Mouse (Mus musculus) forebrain, embryonic 14.5 days (tissue): Measurements from ENCODE around the gene Ppp1r26. TPM values are rescaled to one million over a fixed set of nuclear protein-coding genes. Genes with fewer than 3 reads are reported as not detected.

Source experiments
- ATAC-seq: fragments of 200-750 bp; cut with Nextera tagmentation; 2 replicates; pipeline ENCODE4 v1.8.0; 2017; ENCODE audit warnings: mild to moderate bottlenecking, moderate library complexity
- DNase-seq: peaks from one replicate; pipeline ENCODE4 v3.0.0-alpha.2; 2015; ENCODE audit warnings: low spot score
- H3K27ac ChIP-seq: fragments of 300-500 bp; sonication (generic); 2 replicates; pipeline ENCODE4 v1.5.1; 2014; ENCODE audit warnings: low read depth, mild to moderate bottlenecking, control low read depth, low read length, moderate library complexity
- H3K27me3 ChIP-seq: fragments of 300-500 bp; sonication (generic); replicated peaks from 2 replicates; pipeline ENCODE4 v1.6.1; 2014; ENCODE audit warnings: low read length, control low read depth, mixed read lengths; ENCODE audit not compliant: control insufficient read depth, insufficient read depth
- H3K36me3 ChIP-seq: fragments of 300-500 bp; sonication (generic); 2 replicates; pipeline ENCODE4 v1.6.1; 2014; ENCODE audit warnings: low read length, control low read depth; ENCODE audit not compliant: control insufficient read depth, insufficient read depth
- H3K4me1 ChIP-seq: fragments of 300-500 bp; sonication (generic); 2 replicates; pipeline ENCODE4 v1.6.1; 2014; ENCODE audit warnings: antibody characterized with exemption, low read length, control low read depth; ENCODE audit not compliant: control insufficient read depth, insufficient read depth
- H3K4me2 ChIP-seq: fragments of 300-500 bp; sonication (generic); 2 replicates; pipeline ENCODE4 v1.6.1; 2014; ENCODE audit warnings: mild to moderate bottlenecking, control low read depth, low read length
- H3K4me3 ChIP-seq: fragments of 300-500 bp; sonication (generic); 2 replicates; pipeline ENCODE4 v1.5.1; 2014; ENCODE audit warnings: low read depth, low read length, control low read depth
- H3K9ac ChIP-seq: fragments of 300-500 bp; sonication (generic); 2 replicates; pipeline ENCODE4 v1.6.1; 2014; ENCODE audit warnings: mild to moderate bottlenecking, low read length, control low read depth, moderate library complexity
- H3K9me3 ChIP-seq: fragments of 300-500 bp; sonication (generic); replicated peaks from 2 replicates; pipeline ENCODE4 v1.6.1; 2016; ENCODE audit warnings: low read length, control low read depth, mixed read lengths; ENCODE audit not compliant: control insufficient read depth
- WGBS: fragments of 180-500 bp; shearing (Covaris S2); extraction: QIAGEN DNeasy Blood & Tissue Kit; methylation state at CpG from one replicate; pipeline ENCODE4 v1.1.7; 2014; 5-methylcytosine and 5-hydroxymethylcytosine counted together
- polyA plus RNA-seq: library from polyadenylated mRNA; unstranded; fragments of >200 nt; fragmentation: Nextera tagmentation; extraction: Ambion mirVana; gene quantifications from 2 replicates; pipeline ENCODE4 v1.2.1, GENCODE M21; 2014

The Ppp1r26 gene
- polyA plus RNA-seq, 1 experiment from 2014 or later, result 4.6 TPM

DNA sequence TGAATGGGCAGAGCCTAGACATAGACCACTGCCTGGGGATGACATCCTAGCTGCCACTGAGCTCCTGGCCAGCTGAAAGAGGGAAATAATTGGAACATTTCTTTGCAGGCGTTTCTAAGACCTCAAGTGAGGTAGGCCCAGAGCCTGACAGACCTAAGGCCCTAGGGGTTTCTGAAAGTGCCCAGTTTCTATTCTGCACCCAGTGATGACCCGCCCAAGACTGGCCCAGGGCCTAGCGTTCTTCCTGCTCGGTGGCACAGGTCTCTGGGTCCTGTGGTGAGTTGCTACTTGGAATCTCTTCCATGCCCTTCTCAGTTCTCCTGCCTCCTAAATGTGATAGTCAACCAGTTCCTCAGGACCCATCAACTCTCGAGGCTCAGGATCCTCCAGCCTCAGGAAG lies 51.0 kb downstream of the Ppp1r26 start:
- H3K4me2 ChIP-seq, result no peak overlapping the region
- WGBS, result 76% methylated on average over 5 of the region's 5 CpGs
- H3K4me1 ChIP-seq, result no peaks in the 10 kb centered on the region
- ATAC-seq, result no peak
- H3K36me3 ChIP-seq, result no peaks in the 10 kb centered on the region
- H3K27me3 ChIP-seq, result no peaks in the 10 kb centered on the region
- H3K27ac ChIP-seq, result no peak overlapping the region
- H3K9me3 ChIP-seq, result no peaks in the 10 kb centered on the region
- no peak for DNase-seq
- H3K4me3 ChIP-seq, result no peak overlapping the region
- no peak overlapping the region for H3K9ac ChIP-seq

DNA sequence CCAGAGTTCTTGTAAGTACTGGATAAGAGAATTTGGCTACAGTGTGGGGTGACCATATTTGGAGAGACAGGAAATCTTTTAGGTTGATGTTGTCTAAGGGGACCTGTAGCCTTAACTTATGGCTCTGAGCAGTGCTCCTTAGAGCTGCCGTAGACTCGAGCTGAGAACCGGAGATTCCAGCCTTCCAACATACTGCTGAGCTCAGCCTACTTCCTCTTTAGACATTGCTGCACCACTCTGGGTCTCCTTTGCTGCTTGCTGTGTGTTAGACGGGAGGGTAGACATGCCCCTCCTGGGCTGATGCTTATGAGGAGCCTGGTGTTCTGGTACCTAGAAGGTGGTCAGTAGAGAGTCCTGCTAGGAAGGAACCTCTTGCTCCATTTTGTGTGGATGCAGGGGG lies 51.8 kb downstream of the Ppp1r26 start:
- no peak overlapping the region for H3K4me2 ChIP-seq
- no peak overlapping the region for H3K9ac ChIP-seq
- DNase-seq (no peak), ATAC-seq (no peak)
- WGBS, result 85% methylated on average over 4 of the region's 4 CpGs
- no peaks in the 10 kb centered on the region for H3K4me1 ChIP-seq
- H3K27me3 ChIP-seq, result no peaks in the 10 kb centered on the region
- no peak overlapping the region for H3K4me3 ChIP-seq
- H3K36me3 ChIP-seq, result no peaks in the 10 kb centered on the region
- H3K9me3 ChIP-seq, result no peaks in the 10 kb centered on the region
- no peak overlapping the region for H3K27ac ChIP-seq

DNA sequence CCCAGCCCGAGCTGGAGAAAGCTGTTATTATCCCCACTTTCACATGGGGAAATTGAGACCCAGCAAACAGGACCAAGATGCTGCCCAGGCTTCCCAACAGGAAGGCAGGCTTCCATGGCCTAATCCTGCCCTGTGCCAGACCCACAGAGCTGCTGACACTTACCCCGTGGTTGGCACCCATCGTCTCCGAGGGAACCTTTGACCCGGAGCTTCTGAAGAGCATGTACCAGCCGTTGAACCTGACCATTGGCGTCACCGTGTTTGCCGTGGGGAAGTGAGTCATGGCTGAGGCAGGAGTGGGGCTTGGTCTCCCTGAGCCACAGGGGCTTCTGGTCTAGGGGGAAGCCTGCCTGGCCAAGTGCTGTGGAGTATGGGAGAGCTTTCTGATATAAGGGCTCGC lies 56.4 kb downstream of the Ppp1r26 start:
- no peak overlapping the region for H3K4me3 ChIP-seq
- 82% methylated on average over 10 of the region's 10 CpGs for WGBS
- no peak for ATAC-seq
- no peak overlapping the region for H3K27ac ChIP-seq
- H3K4me2 ChIP-seq, result no peak overlapping the region
- no peaks in the 10 kb centered on the region for H3K4me1 ChIP-seq
- H3K36me3 ChIP-seq, result no peaks in the 10 kb centered on the region
- no peak for DNase-seq
- no peak overlapping the region for H3K9ac ChIP-seq
- no peaks in the 10 kb centered on the region for H3K27me3 ChIP-seq
- no peaks in the 10 kb centered on the region for H3K9me3 ChIP-seq

GRCm38 (mm10) chr2:28504676-28505075 lies 58.1 kb downstream of the Ppp1r26 start:
- Histone ChIP-seq H3K36me3 (no peaks in the 10 kb centered on the region), H3K4me1 (no peaks in the 10 kb centered on the region), H3K9me3 (no peaks in the 10 kb centered on the region), H3K9ac (no peak overlapping the region), H3K4me2 (no peak overlapping the region), H3K4me3 (no peak overlapping the region), H3K27me3 (no peaks in the 10 kb centered on the region), H3K27ac (no peak overlapping the region)
- DNase-seq (no peak), ATAC-seq (no peak)
- WGBS, result 93% methylated on average over 13 of the region's 13 CpGs

Other genes with a start within 250 kb of the Ppp1r26 start
- 2.5 and 3.2 TPM in 2 replicates for gene 1700007K13Rik, start 19.5 kb downstream of the Ppp1r26 start, polyA plus RNA-seq
- gene Mrps2, start 21.3 kb downstream of the Ppp1r26 start, polyA plus RNA-seq, result 55.0 and 59.2 TPM in 2 replicates
- gene Gbgt1, start 50.1 kb downstream of the Ppp1r26 start, polyA plus RNA-seq, result 0.22 and 0.33 TPM in 2 replicates
- gene Gm10134, start 59.3 kb downstream of the Ppp1r26 start, polyA plus RNA-seq, result 0.94 TPM in 1 of 2 replicates, not detected in the other
- gene Ralgds, start 66.3 kb downstream of the Ppp1r26 start, polyA plus RNA-seq, result 63.3 and 82.1 TPM in 2 replicates
- gene Cel, start 116.6 kb downstream of the Ppp1r26 start, polyA plus RNA-seq, result not detected in 2 replicates
- gene Gtf3c5, start 137.0 kb downstream of the Ppp1r26 start, polyA plus RNA-seq, result 20.5 and 28.6 TPM in 2 replicates
- gene Gfi1b, start 175.2 kb downstream of the Ppp1r26 start, polyA plus RNA-seq, result 0.12 TPM in 1 of 2 replicates, not detected in the other
- gene Tsc1, start 194.4 kb downstream of the Ppp1r26 start, polyA plus RNA-seq, result 17.7 and 25.5 TPM in 2 replicates